Mouse (Mus musculus): Measurements from ENCODE around the gene Fam217a. TPM values are rescaled to one million over a fixed set of nuclear protein-coding genes. Genes with fewer than 3 reads are reported as not detected.

Fam217a gene
- polyA plus RNA-seq, 1 experiment from 2014 or later: 0.15 TPM

GRCm38 (mm10) chr13:34934931-34935644 is 11.0 kb upstream of the Fam217a start:
- H3K27me3 ChIP-seq (ENCODE audit: insufficient read depth, low read length): no peaks in the 10 kb centered on the region
- H3K9me3 ChIP-seq (ENCODE audit: low read length): no peaks in the 10 kb centered on the region
- no peaks in the 10 kb centered on the region for H3K4me1 ChIP-seq (ENCODE audit: insufficient read depth)
- TF ChIP-seq CTCF (IDR thresholded peaks at IDR 0.05; ENCODE audit: low read depth): no peak
- no peak for TF ChIP-seq EP300 (IDR thresholded peaks at IDR 0.05; ENCODE audit: low read depth)
- ATAC-seq (no peak), DNase-seq (no peak)
- no peak overlapping the region for H3K4me3 ChIP-seq (ENCODE audit: low read depth, low read length)
- no peak overlapping the region for H3K27ac ChIP-seq (ENCODE audit: low read depth)
- 73% methylated on average over 10 of the region's 10 CpGs for WGBS (ENCODE audit: insufficient replicate concordance)
- no peak overlapping the region for H3K9ac ChIP-seq (replicated peaks)
- no peaks in the 10 kb centered on the region for H3K36me3 ChIP-seq (replicated peaks; ENCODE audit: insufficient read depth, low read length)
- no peak overlapping the region for H3K4me2 ChIP-seq (ENCODE audit: low read depth, low read length)

DNA sequence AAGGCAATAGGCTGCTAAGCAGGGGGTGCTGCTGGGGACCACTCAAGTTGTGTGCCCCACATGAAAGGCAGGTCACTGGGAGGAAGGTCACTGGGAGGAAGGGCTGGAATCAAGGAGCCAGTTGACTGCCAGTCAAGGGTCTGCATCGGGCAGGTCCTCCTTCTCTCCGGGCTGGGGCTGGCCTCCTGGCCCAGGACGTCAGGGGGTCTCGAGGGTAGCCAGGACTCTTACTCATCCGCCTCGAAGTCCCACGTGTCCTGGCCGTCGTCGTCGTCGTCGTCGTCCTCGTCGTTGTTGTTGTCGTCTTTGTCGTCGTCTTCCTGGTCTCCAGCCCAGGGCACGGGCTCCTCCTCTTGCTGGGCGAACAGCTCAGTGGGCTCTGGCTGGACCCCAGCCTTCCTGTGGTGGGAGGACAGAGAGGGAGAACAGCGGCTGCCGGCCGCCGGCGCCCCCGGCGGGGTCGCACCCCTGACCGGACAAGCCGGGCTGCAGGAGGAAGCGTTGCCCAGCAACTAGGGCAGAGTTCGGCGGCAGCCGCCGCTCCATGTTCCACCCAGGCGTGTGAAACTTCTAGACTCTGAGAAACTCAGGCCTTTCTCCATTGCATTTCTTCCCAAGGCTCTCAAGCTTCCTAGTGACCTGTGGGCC is 7.5 kb downstream of the Fam217a start:
- Histone ChIP-seq H3K4me1 (ENCODE audit: insufficient read depth) (peaks cover 4% of the 10 kb centered on the region; the same call in 1 of the 2 replicates), H3K36me3 (replicated peaks; ENCODE audit: insufficient read depth, low read length) (no peaks in the 10 kb centered on the region), H3K27ac (ENCODE audit: low read depth) (no peak overlapping the region), H3K4me2 (ENCODE audit: low read depth, low read length) (peak overlapping the region; percentile 63), H3K27me3 (ENCODE audit: insufficient read depth, low read length) (0 out of 2 replicates have a peak, but pooled peaks cover 2% of the 10 kb centered on the region), H3K9ac (replicated peaks) (no peak overlapping the region), H3K9me3 (ENCODE audit: low read length) (no peaks in the 10 kb centered on the region), H3K4me3 (ENCODE audit: low read depth, low read length) (peak overlapping the region; percentile 33)
- 41% methylated on average over 37 of the region's 37 CpGs for WGBS (ENCODE audit: insufficient replicate concordance)
- TF ChIP-seq EP300 (IDR thresholded peaks at IDR 0.05; ENCODE audit: low read depth) (no peak), CTCF (IDR thresholded peaks at IDR 0.05; ENCODE audit: low read depth) (no peak)
- no peak for ATAC-seq
- peak; percentile 16 for DNase-seq

GRCm38 (mm10) chr13:34914614-34915013 is 9.5 kb downstream of the Fam217a start:
- no peak for DNase-seq
- Histone ChIP-seq H3K9ac (replicated peaks) (no peak overlapping the region), H3K4me2 (ENCODE audit: low read depth, low read length) (no peak overlapping the region), H3K4me1 (ENCODE audit: insufficient read depth) (peaks cover 4% of the 10 kb centered on the region; the same call in 1 of the 2 replicates), H3K4me3 (ENCODE audit: low read depth, low read length) (no peak overlapping the region), H3K27me3 (ENCODE audit: insufficient read depth, low read length) (0 out of 2 replicates have a peak, but pooled peaks cover 2% of the 10 kb centered on the region), H3K27ac (ENCODE audit: low read depth) (no peak overlapping the region), H3K9me3 (ENCODE audit: low read length) (no peaks in the 10 kb centered on the region), H3K36me3 (replicated peaks; ENCODE audit: insufficient read depth, low read length) (no peaks in the 10 kb centered on the region)
- WGBS (ENCODE audit: insufficient replicate concordance): 36% methylated on average over 9 of the region's 9 CpGs
- ATAC-seq: no peak
- TF ChIP-seq EP300 (IDR thresholded peaks at IDR 0.05; ENCODE audit: low read depth) (no peak), CTCF (IDR thresholded peaks at IDR 0.05; ENCODE audit: low read depth) (no peak)

DNA sequence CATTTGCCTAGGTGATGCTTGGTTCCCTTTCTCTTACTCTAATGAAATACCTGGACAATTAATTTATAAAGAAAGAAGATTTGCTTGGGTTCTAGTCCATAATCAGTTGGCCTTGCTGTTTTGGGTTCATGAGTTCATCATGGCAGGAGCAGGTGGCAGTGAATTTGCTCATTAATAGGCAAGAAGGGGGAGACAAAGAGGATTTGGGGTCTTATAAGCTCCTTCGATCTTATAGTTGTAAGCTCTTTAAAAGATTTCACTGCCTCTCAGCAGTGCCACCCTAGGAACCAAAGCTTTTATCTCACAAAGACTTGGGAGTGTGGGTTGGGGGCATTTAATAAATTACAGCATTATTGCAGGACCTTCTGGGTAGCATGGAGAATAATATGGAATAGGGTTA is 31.2 kb downstream of the Fam217a start:
- peaks cover 90% of the 10 kb centered on the region for H3K36me3 ChIP-seq (replicated peaks; ENCODE audit: insufficient read depth, low read length)
- H3K4me2 ChIP-seq (ENCODE audit: low read depth, low read length): no peak overlapping the region
- WGBS (ENCODE audit: insufficient replicate concordance): 91% methylated on average over 1 of the region's 1 CpGs
- H3K4me3 ChIP-seq (ENCODE audit: low read depth, low read length): no peak overlapping the region
- no peaks in the 10 kb centered on the region for H3K4me1 ChIP-seq (ENCODE audit: insufficient read depth)
- ATAC-seq (no peak), DNase-seq (no peak)
- no peaks in the 10 kb centered on the region for H3K9me3 ChIP-seq (ENCODE audit: low read length)
- TF ChIP-seq EP300 (IDR thresholded peaks at IDR 0.05; ENCODE audit: low read depth) (no peak), CTCF (IDR thresholded peaks at IDR 0.05; ENCODE audit: low read depth) (no peak)
- H3K27ac ChIP-seq (ENCODE audit: low read depth): no peak overlapping the region
- no peak overlapping the region for H3K9ac ChIP-seq (replicated peaks)
- H3K27me3 ChIP-seq (ENCODE audit: insufficient read depth, low read length): no peaks in the 10 kb centered on the region

DNA sequence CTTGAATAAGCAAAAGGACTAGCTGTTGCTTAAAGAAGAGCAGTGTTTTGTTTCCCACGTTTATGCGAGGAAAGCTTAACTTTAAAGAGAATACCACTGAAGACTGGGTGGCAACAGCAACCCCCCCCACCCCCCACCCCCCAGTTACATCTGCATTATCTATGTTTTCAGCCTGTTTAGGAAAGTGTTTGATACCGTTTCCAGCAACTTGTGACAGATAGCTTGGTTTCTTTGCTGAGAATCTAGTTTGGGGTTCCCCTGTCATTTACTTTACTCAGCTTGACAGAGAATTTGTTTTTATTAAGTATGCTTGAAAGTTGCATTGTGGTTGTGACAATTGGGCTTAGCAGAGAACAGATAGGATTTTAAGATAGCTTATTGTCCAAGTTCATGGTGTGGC is 47.6 kb downstream of the Fam217a start:
- ATAC-seq (no peak), DNase-seq (no peak)
- Histone ChIP-seq H3K27ac (ENCODE audit: low read depth) (peak overlapping the region; percentile 100), H3K9ac (replicated peaks) (peak overlapping the region; percentile 94), H3K9me3 (ENCODE audit: low read length) (no peaks in the 10 kb centered on the region), H3K27me3 (ENCODE audit: insufficient read depth, low read length) (no peaks in the 10 kb centered on the region), H3K4me1 (ENCODE audit: insufficient read depth) (peaks cover 29% of the 10 kb centered on the region), H3K4me3 (ENCODE audit: low read depth, low read length) (peak overlapping the region; percentile 97), H3K4me2 (ENCODE audit: low read depth, low read length) (peak overlapping the region; percentile 86), H3K36me3 (replicated peaks; ENCODE audit: insufficient read depth, low read length) (0 out of 2 replicates have a peak, but pooled peaks cover 6% of the 10 kb centered on the region)
- WGBS (ENCODE audit: insufficient replicate concordance): 6% methylated on average over 3 of the region's 3 CpGs
- TF ChIP-seq EP300 (IDR thresholded peaks at IDR 0.05; ENCODE audit: low read depth): no peak
- TF ChIP-seq CTCF (IDR thresholded peaks at IDR 0.05; ENCODE audit: low read depth): no peak

GRCm38 (mm10) chr13:34875741-34876445 is 48.2 kb downstream of the Fam217a start:
- TF ChIP-seq CTCF (IDR thresholded peaks at IDR 0.05; ENCODE audit: low read depth): peak; percentile 64
- no peak for TF ChIP-seq EP300 (IDR thresholded peaks at IDR 0.05; ENCODE audit: low read depth)
- peak; percentile 79 for DNase-seq
- H3K4me2 ChIP-seq (ENCODE audit: low read depth, low read length): peak overlapping the region; percentile 86
- under 1% methylated on average over 46 of the region's 50 CpGs for WGBS (ENCODE audit: insufficient replicate concordance)
- H3K27me3 ChIP-seq (ENCODE audit: insufficient read depth, low read length): no peaks in the 10 kb centered on the region
- peaks cover 29% of the 10 kb centered on the region for H3K4me1 ChIP-seq (ENCODE audit: insufficient read depth)
- ATAC-seq: peak; percentile 51
- H3K4me3 ChIP-seq (ENCODE audit: low read depth, low read length): peak overlapping the region; percentile 97
- 0 out of 2 replicates have a peak, but pooled peaks cover 3% of the 10 kb centered on the region for H3K36me3 ChIP-seq (replicated peaks; ENCODE audit: insufficient read depth, low read length)
- peak overlapping the region; percentile 94 for H3K9ac ChIP-seq (replicated peaks)
- peak overlapping the region; percentile 100 for H3K27ac ChIP-seq (ENCODE audit: low read depth)
- H3K9me3 ChIP-seq (ENCODE audit: low read length): no peaks in the 10 kb centered on the region
